Mouse (Mus musculus): Measurements from ENCODE around the gene Gm43518.
A peak's percentile ranks its signal among the peaks of the same experiment; 100 is the strongest.

DNA sequence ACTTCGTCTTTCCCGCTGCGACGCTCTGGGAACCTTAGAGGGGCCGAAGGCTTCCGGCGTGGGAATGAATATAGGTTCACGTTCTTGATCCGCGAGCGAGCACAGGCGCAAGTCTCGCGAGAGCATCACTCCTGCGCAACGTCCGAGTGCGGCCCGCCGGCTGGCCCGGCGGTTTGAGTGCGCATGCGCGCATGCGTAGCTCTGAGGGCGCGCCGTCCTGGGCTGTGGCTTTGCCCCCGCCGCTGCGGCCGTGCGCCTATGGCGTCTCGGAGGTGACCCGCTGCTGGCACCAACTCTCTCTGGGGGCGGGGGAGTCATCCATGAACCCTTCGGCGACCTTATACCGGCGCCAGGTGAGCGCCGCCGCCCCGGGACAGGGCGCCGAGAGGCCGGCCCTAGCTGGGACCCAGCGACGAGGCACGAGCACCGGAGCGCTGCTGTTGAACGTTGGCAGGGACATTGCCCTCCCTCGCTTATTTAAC is 3.3 kb downstream of the Gm43518 start, which contains the start of gene Ccdc62:
- TF ChIP-seq POLR2A (IDR thresholded peaks at IDR 0.05; ENCODE audit: low read depth, low read length) (peak; percentile 94), CTCF (conservative IDR thresholded peaks at IDR 0.05; ENCODE audit: insufficient read depth, insufficient read length, low read depth, low read length) (no peak)

Measured in kidney, adult 2 months (tissue).